Mouse (Mus musculus) intestine, postnatal 0 days (tissue): ENCODE measurements at regions not wholly inside any gene's neighbourhood (a gene's known extent, or its start where the extent isn't known, plus 50 kb on each side); places are given as distances from the start of the nearest gene placed in this dataset.
A peak's percentile ranks its signal among the peaks of the same experiment; 100 is the strongest.
"Not testable (repeated sequence)": the region's sequence is repeated elsewhere in the genome, so short reads cannot be mapped to it uniquely, and the experiment has no call there.

Experiments
- ATAC-seq: fragments of 200-750 bp; cut with Nextera tagmentation; 2 replicates; pipeline ENCODE4 v1.8.0; 2017; ENCODE audit warnings: mild to moderate bottlenecking, moderate TSS enrichment, moderate library complexity
- H3K27ac ChIP-seq: fragments of 300-500 bp; sonication (generic); 2 replicates; pipeline ENCODE4 v1.5.1; 2014; ENCODE audit warnings: mild to moderate bottlenecking, low read depth, low read length, moderate library complexity
- H3K27me3 ChIP-seq: fragments of 300-500 bp; sonication (generic); replicated peaks from 2 replicates; pipeline ENCODE4 v1.6.1; 2014; ENCODE audit warnings: low read length, mixed read lengths; ENCODE audit not compliant: control insufficient read depth, insufficient read depth
- H3K36me3 ChIP-seq: fragments of 300-500 bp; sonication (generic); 2 replicates; pipeline ENCODE4 v1.6.1; 2014; ENCODE audit warnings: mild to moderate bottlenecking, moderate library complexity; ENCODE audit not compliant: control insufficient read depth, insufficient read depth
- H3K4me1 ChIP-seq: fragments of 300-500 bp; sonication (generic); replicated peaks from 2 replicates; pipeline ENCODE4 v1.6.1; 2014; ENCODE audit warnings: antibody characterized with exemption, low read length, mixed read lengths; ENCODE audit not compliant: control insufficient read depth, insufficient read depth
- H3K4me2 ChIP-seq: fragments of 300-500 bp; sonication (generic); replicated peaks from 2 replicates; pipeline ENCODE4 v1.6.1; 2014; ENCODE audit warnings: low read depth, mild to moderate bottlenecking, moderate library complexity
- H3K4me3 ChIP-seq: fragments of 300-500 bp; sonication (generic); 2 replicates; pipeline ENCODE4 v1.5.1; 2014; ENCODE audit warnings: low read depth, low read length
- H3K9ac ChIP-seq: fragments of 300-500 bp; sonication (generic); 2 replicates; pipeline ENCODE4 v1.6.1; 2014; ENCODE audit warnings: mild to moderate bottlenecking, low read depth, low read length
- H3K9me3 ChIP-seq: fragments of 300-500 bp; sonication (generic); 2 replicates; pipeline ENCODE4 v1.6.1; 2016; ENCODE audit warnings: mixed run types; ENCODE audit not compliant: control insufficient read depth
- WGBS: fragments of 180-500 bp; shearing (Covaris S2); extraction: QIAGEN DNeasy Blood & Tissue Kit; methylation state at CpG from one replicate; pipeline ENCODE4 v1.1.7; 2014; 5-methylcytosine and 5-hydroxymethylcytosine counted together

DNA sequence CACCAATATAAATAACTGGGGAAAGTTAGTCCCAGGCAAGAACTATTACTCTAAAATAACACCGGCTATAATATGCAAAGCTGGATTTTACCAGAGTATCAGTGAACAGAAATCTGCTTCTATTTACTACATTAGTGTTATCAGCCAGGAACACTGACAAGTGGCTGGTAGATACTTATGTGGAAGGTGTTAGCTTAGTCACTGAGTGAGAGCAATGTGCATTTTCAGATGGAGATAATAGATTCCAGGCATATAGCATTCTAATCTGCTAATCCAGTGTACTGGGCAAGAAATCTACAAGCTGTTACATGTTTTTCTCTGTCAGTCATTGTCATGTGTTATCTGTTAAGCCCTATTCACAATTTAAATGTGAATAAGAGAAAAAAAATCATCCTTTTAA lies 1054.6 kb upstream of the Rag2 start:
- not testable (repeated sequence) for H3K36me3 ChIP-seq, H3K27ac ChIP-seq, H3K27me3 ChIP-seq, H3K9me3 ChIP-seq, H3K4me2 ChIP-seq, H3K9ac ChIP-seq, ATAC-seq, H3K4me1 ChIP-seq, H3K4me3 ChIP-seq
- no CpG with 5 or more reads among the region's 1 CpGs for WGBS

DNA sequence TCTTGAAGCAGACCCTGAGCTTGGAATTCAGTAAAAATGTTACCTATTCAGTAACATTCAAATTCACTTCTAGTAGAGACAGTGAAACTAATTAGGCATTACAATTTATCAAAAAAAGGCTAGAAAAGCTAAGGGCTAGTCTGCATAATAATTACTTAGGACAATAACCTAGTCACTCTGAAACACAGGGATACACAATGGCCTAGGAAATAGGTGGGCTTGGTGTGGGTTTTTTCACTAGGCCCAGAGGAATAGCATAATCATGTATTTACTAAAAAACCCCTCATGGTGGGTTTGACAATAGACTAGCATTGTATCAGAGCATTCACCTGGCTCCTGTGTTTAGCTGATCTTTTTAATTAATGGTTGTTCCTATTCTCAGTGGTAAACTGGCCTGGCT lies 1033.9 kb upstream of the Rag2 start:
- H3K27ac ChIP-seq, H3K4me3 ChIP-seq, H3K4me1 ChIP-seq, H3K36me3 ChIP-seq, ATAC-seq, H3K27me3 ChIP-seq, H3K9ac ChIP-seq, H3K9me3 ChIP-seq, H3K4me2 ChIP-seq: not testable (repeated sequence)

DNA sequence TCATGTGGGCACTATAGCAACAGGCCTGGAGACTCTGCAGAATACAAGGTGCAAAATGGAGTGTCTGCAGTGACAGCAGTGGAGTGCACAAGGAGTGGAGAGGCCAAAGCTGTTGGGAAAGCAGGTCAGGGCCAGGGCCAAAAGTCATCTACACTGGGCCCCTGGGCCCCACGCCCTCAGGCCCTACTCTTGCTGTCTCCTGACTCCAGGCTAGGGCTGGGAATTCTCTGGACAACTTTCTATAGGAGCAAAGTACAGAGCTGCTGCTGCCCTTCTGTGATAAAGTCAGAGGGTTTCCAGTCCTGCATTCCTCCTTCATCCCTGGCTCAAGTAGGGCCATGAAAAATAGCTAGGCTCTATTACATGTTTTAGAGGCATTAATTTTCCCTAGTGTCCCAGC lies 998.3 kb upstream of the Rag2 start:
- H3K27me3 ChIP-seq, H3K4me1 ChIP-seq, H3K4me3 ChIP-seq, H3K27ac ChIP-seq, H3K4me2 ChIP-seq, H3K36me3 ChIP-seq, H3K9ac ChIP-seq, H3K9me3 ChIP-seq: not testable (repeated sequence)
- peak; percentile 72; the same call in 1 of the 2 replicates for ATAC-seq
- WGBS, result no CpG with 5 or more reads among the region's 1 CpGs

DNA sequence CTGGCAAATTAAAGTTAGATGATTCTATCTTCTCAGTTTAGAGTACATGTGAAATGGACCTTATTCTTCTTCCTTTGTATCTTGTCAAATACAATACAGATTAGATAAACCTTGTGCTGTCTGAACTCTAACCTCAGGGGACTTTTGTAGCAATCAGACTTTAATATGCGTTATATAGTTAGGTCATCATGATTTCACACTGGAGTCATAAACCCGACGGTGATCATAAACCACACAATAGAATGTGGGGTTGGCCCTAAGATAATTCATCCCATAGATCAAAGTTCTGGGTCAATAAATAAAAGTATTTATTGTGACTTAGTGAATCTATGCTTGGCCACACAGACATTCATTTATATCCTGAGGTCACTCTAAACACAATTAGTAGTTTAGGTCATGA lies 971.8 kb upstream of the Rag2 start:
- not testable (repeated sequence) for H3K27me3 ChIP-seq, H3K36me3 ChIP-seq, H3K27ac ChIP-seq, H3K9ac ChIP-seq, H3K4me2 ChIP-seq, H3K9me3 ChIP-seq, H3K4me1 ChIP-seq, H3K4me3 ChIP-seq
- peak; percentile 84 for ATAC-seq
- no CpG with 5 or more reads among the region's 3 CpGs for WGBS

DNA sequence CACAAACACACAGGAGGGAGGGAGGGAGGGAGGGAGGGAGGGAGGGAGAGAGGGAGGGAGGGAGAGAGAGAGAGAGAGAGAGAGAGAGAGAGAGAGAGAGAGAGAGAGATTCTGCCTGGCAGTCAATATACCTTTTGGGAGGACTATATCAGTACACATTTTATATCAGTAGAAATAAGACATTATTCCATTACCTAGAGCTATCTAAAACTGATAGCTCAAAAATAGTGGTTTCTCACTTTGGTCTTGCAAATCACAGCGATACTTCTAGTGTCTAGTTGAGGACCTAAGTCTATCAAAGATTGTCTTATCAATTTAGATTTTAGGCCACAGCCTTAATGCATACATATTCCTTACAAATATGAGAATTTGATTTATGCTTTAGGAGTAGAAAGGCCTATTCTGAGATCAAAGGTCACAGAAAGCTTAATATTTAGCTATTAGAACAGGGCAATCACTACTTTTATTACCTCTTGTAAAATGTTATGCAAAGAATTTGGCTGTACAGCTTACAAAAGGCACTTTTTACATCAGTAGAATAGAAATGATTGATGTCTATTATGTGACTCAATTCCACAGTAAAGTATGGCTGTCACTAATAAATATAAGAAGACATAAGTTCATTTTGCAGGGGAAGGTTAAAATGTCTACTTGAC lies 953.0 kb upstream of the Rag2 start:
- H3K27ac ChIP-seq, H3K36me3 ChIP-seq, H3K9me3 ChIP-seq, H3K4me3 ChIP-seq, H3K9ac ChIP-seq, H3K4me2 ChIP-seq, H3K4me1 ChIP-seq, H3K27me3 ChIP-seq: not testable (repeated sequence)
- WGBS, result no CpG with 5 or more reads among the region's 1 CpGs
- 0 out of 2 replicates have a peak, but pooled peaks have one; percentile 49 for ATAC-seq

DNA sequence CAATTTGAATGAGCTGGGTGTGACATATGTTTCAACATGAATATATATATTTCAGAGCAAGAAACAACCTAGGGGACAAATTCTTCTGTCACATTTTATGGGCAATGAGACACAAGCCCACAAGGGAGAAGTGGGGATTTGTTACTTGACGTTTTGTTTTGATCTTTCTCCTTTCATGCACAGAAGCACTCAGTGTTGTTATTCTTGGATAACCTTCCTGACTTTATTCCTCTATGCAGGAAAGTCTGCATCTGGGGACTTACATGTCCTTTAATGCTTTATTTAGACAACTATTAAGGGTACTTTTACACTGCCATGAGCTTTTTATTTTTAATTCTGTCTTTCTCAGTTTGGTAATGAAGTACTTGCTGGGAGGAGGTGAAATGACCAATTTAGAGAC lies 916.1 kb upstream of the Rag2 start:
- not testable (repeated sequence) for ATAC-seq, H3K9me3 ChIP-seq, H3K4me3 ChIP-seq, H3K27me3 ChIP-seq, H3K36me3 ChIP-seq, H3K27ac ChIP-seq, H3K4me2 ChIP-seq, H3K9ac ChIP-seq, H3K4me1 ChIP-seq
- WGBS, result no CpG with 5 or more reads among the region's 1 CpGs

DNA sequence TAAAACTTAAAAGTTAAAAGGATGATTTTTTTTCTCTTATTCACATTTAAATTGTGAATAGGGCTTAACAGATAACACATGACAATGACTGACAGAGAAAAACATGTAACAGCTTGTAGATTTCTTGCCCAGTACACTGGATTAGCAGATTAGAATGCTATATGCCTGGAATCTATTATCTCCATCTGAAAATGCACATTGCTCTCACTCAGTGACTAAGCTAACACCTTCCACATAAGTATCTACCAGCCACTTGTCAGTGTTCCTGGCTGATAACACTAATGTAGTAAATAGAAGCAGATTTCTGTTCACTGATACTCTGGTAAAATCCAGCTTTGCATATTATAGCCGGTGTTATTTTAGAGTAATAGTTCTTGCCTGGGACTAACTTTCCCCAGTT lies 881.2 kb upstream of the Rag2 start:
- H3K9me3 ChIP-seq, H3K4me3 ChIP-seq, H3K4me2 ChIP-seq, H3K27ac ChIP-seq, H3K9ac ChIP-seq, H3K36me3 ChIP-seq, H3K27me3 ChIP-seq, H3K4me1 ChIP-seq, ATAC-seq: not testable (repeated sequence)
- WGBS, result no CpG with 5 or more reads among the region's 1 CpGs

DNA sequence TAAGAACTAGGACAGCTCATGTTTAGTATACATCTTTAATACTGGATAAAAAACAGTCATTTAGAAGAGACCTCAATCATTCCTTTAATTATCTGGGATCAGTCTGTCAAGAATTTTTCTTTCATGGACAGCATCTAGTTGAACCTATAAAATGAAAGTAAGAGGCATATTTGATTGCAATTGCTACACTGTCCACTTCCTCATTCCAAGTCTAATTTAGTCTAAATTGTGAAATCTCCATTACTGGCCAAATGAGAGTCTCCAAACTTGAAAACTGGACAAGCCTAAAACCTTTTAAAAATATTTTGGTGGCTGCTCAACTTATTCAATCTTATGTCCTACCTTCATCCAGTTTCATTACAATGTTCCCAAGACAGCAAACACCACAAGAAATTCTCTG lies 869.5 kb upstream of the Rag2 start:
- not testable (repeated sequence) for ATAC-seq, H3K4me2 ChIP-seq, H3K9ac ChIP-seq, H3K36me3 ChIP-seq, H3K27me3 ChIP-seq, H3K27ac ChIP-seq, H3K9me3 ChIP-seq, H3K4me3 ChIP-seq, H3K4me1 ChIP-seq
